Mouse (Mus musculus) B cell, adult 2 months (primary cell): Measurements from ENCODE around the gene Rbpms2.

Source experiments
- DNase-seq, 2 experiments: peaks; one replicate each; pipeline ENCODE4 v3.0.0; 2022

The Rbpms2 gene

GRCm38 (mm10) chr9:65700504-65700903, 71.1 kb downstream of the Rbpms2 start:
- no peak for DNase-seq

- no peak for DNase-seq
Observed at GRCm38 (mm10) chr9:65702286-65702685, 72.8 kb downstream of the Rbpms2 start.

- no peak for DNase-seq
Observed at GRCm38 (mm10) chr9:65703241-65703640, 73.8 kb downstream of the Rbpms2 start.

- no peak for DNase-seq
Observed at GRCm38 (mm10) chr9:65703926-65704595, 74.6 kb downstream of the Rbpms2 start.
